Mouse (Mus musculus) testis, adult 2 months (tissue): ENCODE results near the gene Cabp2. TPM values are rescaled to one million over a fixed set of nuclear protein-coding genes. Genes with fewer than 3 reads are reported as not detected.
"Not testable (repeated sequence)": the region's sequence is repeated elsewhere in the genome, so short reads cannot be mapped to it uniquely, and the experiment has no call there.

ENCODE experiments used
- H3K27ac ChIP-seq: fragments of 200-500 bp; 2 replicates; pipeline ENCODE4 v1.5.1; 2012; ENCODE audit warnings: low read depth, low read length; ENCODE audit not compliant: control insufficient read depth, insufficient read depth
- H3K27me3 ChIP-seq: fragments of 200-500 bp; 2 replicates; pipeline ENCODE4 v1.6.1; 2012; ENCODE audit warnings: mild to moderate bottlenecking, low read length, moderate library complexity; ENCODE audit not compliant: control insufficient read depth, insufficient read depth
- H3K36me3 ChIP-seq: fragments of 200-500 bp; 2 replicates; pipeline ENCODE4 v1.6.1; 2012; ENCODE audit warnings: mild to moderate bottlenecking, low read length; ENCODE audit not compliant: control insufficient read depth, insufficient read depth
- H3K4me1 ChIP-seq: fragments of 200-500 bp; 2 replicates; pipeline ENCODE4 v1.6.1; 2012; ENCODE audit warnings: low read length; ENCODE audit not compliant: control insufficient read depth, insufficient read depth
- H3K4me3 ChIP-seq: fragments of 200-500 bp; 2 replicates; pipeline ENCODE4 v1.5.1; 2012; ENCODE audit warnings: low read depth, mild to moderate bottlenecking, low read length, moderate library complexity, mixed read lengths; ENCODE audit not compliant: control insufficient read depth
- CTCF ChIP-seq: fragments of 200-500 bp; IDR thresholded peaks from 2 replicates; pipeline ENCODE4 v1.5.1; 2012; ENCODE audit warnings: low read depth, mild to moderate bottlenecking, inconsistent platforms, low read length, moderate library complexity; ENCODE audit not compliant: control insufficient read depth, insufficient read depth, insufficient replicate concordance
- POLR2A ChIP-seq: fragments of 200-500 bp; IDR thresholded peaks from 2 replicates; pipeline ENCODE4 v1.6.1; 2012; ENCODE audit warnings: low read depth, mild to moderate bottlenecking, inconsistent platforms, low read length, moderate library complexity; ENCODE audit not compliant: control insufficient read depth
- polyA plus RNA-seq: library from polyadenylated mRNA; depleted of rRNA; stranded (reverse); fragments of >200 nt; gene quantifications from 2 replicates; pipeline ENCODE4 v1.2.3, GENCODE M21; 2012

Cabp2 gene
- polyA plus RNA-seq, 1 experiment: not detected

DNA sequence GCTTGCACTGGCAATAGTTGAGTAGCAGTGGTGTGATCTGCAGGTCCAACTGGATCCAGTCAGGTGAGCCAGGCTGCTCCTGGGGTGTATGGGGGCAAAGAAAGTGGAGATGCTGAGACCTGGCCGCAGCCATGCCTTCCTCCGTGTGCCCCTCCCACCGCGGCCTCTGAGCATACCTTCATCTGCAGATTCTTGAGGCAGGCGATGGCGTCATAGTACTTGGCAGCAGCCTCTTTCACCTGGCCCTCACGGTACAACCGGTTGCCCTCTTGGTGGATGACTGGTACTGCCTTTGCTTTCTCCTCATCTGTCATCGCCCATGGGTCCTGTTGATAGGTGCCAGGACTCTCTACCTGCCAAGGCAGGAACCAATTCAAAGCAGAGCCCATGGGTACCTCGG lies 33.8 kb downstream of the Cabp2 start:
- H3K27me3 ChIP-seq: no peaks in the 10 kb centered on the region
- no peak overlapping the region for H3K27ac ChIP-seq
- H3K36me3 ChIP-seq: no peaks in the 10 kb centered on the region
- no peaks in the 10 kb centered on the region for H3K4me1 ChIP-seq
- no peak overlapping the region for H3K4me3 ChIP-seq
- TF ChIP-seq CTCF (no peak), POLR2A (no peak)

DNA sequence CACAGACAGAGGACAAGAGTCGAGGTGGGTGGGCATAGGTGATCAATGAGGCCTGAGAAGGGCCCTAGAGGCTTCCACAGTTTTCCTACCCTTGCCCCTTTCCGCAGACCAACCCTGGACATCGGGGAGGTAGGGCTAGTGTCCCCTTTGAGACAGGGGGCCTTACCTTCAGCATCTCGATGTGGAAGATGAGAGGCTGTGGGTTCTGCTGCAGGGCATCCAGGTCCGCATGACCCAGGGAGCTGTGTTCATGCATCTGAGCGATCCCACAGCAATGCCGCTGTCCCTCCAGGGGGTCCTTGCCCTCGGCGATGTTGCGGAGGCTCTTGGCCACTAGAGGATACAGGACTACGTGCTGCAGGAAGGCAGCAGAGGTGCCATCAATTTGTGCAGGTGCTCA lies 34.4 kb downstream of the Cabp2 start:
- TF ChIP-seq CTCF (no peak), POLR2A (no peak)
- Histone ChIP-seq H3K36me3 (no peaks in the 10 kb centered on the region), H3K4me1 (no peaks in the 10 kb centered on the region; the same call in none of the 2 replicates), H3K27me3 (no peaks in the 10 kb centered on the region), H3K4me3 (no peak overlapping the region), H3K27ac (no peak overlapping the region)

DNA sequence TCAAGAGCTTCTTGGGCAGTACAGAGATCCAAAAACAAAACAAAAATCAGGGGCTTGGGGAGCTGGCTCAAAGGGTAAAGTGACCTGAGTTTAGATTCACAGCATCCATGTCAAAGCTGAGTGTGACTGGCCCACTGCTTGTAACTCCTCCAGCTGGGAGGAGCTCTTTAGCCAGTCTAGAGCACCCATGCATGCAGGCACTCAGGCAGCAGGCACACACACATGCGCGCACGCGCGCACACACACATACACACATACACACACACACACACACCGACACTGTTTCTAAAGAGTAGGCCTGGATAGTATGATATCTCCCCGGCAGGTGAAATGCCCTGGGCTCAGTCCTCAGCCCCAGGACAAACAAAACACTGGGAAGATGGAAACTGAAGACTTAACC lies 35.6 kb downstream of the Cabp2 start:
- H3K27me3 ChIP-seq: no peaks in the 10 kb centered on the region
- H3K27ac ChIP-seq: no peak overlapping the region
- no peaks in the 10 kb centered on the region for H3K36me3 ChIP-seq

DNA sequence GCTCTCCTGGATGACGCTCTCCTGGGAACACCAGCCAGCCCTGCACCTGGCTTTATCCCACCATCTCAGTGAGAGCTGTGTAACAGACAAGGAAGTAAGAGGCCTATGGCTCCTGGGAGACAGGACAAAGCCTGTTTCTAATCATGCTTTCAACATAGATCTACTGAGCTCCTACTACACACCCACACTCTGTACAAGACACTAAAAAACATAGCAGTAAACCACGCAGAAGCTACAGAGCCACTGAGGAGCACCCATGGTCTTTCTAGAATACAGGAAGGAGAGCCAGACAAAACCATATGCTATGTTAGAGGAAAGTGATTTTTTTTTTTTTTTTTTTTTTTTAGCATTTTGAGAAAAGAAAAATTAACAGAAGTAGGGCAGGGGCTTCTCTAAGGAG lies 37.0 kb downstream of the Cabp2 start:
- TF ChIP-seq CTCF (no peak), POLR2A (no peak)
- Histone ChIP-seq H3K4me1 (no peaks in the 10 kb centered on the region; the same call in none of the 2 replicates), H3K36me3 (no peaks in the 10 kb centered on the region), H3K27ac (no peak overlapping the region), H3K27me3 (no peaks in the 10 kb centered on the region), H3K4me3 (no peak overlapping the region)

More for the DNA sequence above, 35.6 kb downstream of the Cabp2 start:
- TF ChIP-seq CTCF (no peak), POLR2A (no peak)
- no peaks in the 10 kb centered on the region; the same call in none of the 2 replicates for H3K4me1 ChIP-seq
- H3K4me3 ChIP-seq: no peak overlapping the region

DNA sequence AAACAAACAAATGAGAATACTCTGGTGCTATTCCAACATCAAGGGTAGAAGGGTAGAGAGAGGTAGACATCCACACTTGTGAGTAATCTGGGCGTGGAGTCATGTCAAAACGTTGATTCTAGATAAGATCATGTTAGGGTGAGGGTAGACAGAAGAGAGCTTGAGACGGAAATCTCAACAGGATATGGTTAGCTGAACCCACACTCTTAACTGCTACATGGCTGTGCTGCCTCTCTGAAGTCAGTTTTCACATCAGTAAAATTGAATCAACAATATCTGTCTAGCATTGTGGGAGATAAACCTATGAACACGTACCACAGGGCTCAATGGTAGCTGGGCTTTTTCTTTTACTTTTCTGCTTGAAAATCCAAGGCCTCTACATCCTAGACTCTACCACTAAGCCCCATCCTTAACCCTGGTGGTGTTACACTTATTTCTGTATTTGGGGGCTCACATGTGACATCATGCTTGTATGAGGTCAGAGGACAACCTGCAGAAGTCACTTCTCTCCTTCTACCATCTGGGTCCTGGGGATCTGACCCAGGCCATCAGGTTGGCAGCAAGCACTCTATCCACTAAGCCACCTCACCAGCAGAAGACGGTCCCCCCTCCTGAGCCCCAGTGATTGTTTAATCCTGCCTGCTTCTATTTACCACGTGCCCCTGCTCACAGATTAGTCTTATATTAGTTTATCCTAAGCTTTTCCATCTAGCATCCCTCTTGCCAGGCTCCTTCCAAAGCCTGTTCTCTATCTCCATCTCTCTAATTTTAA lies 38.5 kb downstream of the Cabp2 start:
- no peaks in the 10 kb centered on the region for H3K27me3 ChIP-seq
- no peak overlapping the region for H3K27ac ChIP-seq
- TF ChIP-seq CTCF (no peak), POLR2A (no peak)
- H3K36me3 ChIP-seq: no peaks in the 10 kb centered on the region
- no peaks in the 10 kb centered on the region; the same call in none of the 2 replicates for H3K4me1 ChIP-seq
- H3K4me3 ChIP-seq: no peak overlapping the region

DNA sequence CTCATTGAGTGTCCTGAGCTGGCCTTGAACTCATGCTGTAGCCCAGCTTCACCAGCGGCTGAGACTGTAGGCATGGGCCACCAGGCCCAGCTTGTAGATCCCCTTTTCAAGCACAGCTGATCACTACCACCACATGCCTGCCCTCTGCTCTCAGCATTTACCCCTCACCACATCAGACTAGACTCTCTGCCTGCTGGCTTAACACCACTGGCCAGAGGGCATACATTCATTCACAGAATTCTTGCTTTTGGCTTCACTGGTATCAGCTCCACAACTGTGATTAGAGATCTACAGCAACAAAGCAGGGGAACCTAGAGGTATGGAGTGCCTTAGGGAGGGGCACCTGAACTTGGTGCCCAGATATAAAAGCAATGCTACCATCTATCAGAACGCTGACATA lies 39.1 kb downstream of the Cabp2 start:
- no peak for TF ChIP-seq POLR2A
- no peak for TF ChIP-seq CTCF
- Histone ChIP-seq H3K27me3 (no peaks in the 10 kb centered on the region), H3K27ac (no peak overlapping the region), H3K4me3 (no peak overlapping the region), H3K4me1 (peaks cover 3% of the 10 kb centered on the region), H3K36me3 (no peaks in the 10 kb centered on the region)

DNA sequence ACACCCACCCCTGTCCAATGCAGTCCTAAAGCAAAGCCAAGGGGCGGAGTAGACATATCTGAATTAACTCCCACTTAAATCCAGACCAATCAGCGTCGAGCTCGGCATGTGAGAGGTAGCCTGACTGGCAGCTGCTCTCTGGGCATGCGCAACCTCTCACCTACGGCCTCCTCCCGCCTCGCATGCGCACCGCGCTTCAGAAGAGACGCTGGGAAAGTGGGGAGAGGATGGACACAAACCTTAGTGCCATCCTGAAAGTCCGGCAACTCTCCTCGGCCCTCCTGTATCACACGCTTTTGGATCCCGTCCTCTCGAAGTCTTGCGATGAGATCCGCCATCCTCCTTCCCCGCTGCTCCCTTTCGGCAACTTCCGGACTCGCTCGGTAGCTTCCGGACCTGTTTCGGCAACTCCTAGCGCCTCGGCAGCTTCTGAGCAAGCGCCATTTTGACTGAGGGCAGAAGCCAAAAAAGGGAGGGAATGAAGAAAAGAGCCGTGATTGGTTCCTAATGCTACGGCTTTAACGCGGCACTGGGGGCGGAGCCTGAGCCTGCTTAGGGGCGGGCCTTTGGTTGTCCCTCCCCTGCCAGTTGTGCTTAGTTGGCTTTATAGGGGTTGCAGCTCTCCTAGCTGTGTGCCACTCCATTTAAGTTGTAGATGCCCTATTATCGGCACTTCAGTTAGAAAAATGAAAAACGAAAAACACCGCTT lies 39.9 kb downstream of the Cabp2 start:
- no peaks in the 10 kb centered on the region for H3K36me3 ChIP-seq
- TF ChIP-seq CTCF (no peak), POLR2A (peak; percentile 62; the same call in 1 of the 2 replicates)
- peak overlapping the region; percentile 96 for H3K27ac ChIP-seq
- H3K27me3 ChIP-seq: no peaks in the 10 kb centered on the region
- peak overlapping the region; percentile 96 for H3K4me3 ChIP-seq
- peaks cover 6% of the 10 kb centered on the region for H3K4me1 ChIP-seq

DNA sequence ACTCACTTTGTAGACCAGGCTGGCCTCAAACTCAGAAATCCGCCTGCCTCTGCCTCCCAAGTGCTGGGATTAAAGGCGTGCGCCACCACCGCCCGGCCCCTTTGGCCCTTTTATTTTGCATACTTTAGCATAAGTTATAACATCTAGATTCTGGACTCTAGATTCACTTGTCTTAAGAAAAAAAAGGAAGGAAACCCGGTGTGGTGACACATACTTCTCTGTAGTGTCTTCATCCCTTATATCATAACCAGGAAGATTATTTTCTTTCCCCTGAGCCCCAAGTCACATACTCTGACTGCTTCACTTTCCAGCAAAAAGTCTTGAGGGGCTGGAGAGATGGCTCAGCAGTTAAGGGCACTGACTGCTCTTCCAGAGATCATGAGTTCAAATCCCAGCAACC lies 40.5 kb downstream of the Cabp2 start:
- not testable (repeated sequence) for H3K4me3 ChIP-seq, H3K36me3 ChIP-seq, H3K27me3 ChIP-seq
- Histone ChIP-seq H3K27ac (peak overlapping the region; percentile 22; the same call in 1 of the 2 replicates), H3K4me1 (peaks cover 10% of the 10 kb centered on the region)
